Mouse (Mus musculus): ENCODE results near the gene Rwdd3.
A peak's percentile ranks its signal among the peaks of the same experiment; 100 is the strongest.

Rwdd3 gene

GRCm38 (mm10) chr3:121171243-121171871, at the start of gene Rwdd3:
TSS of gene Rwdd3 (minus strand) at chr3:121171695.
- DNase-seq (ENCODE audit: extremely low read depth, low read depth), result peak; percentile 94

GRCm38 (mm10) chr3:121217011-121217410, 45.5 kb upstream of the Rwdd3 start:
- DNase-seq (ENCODE audit: extremely low read depth, low read depth), result no peak

- no peak for DNase-seq (ENCODE audit: extremely low read depth, low read depth)
Observed at GRCm38 (mm10) chr3:121213501-121213900, 42.0 kb upstream of the Rwdd3 start.

- DNase-seq (ENCODE audit: extremely low read depth, low read depth), result no peak
Observed at GRCm38 (mm10) chr3:121212156-121212555, 40.7 kb upstream of the Rwdd3 start.

- DNase-seq (ENCODE audit: extremely low read depth, low read depth), result no peak
Observed at GRCm38 (mm10) chr3:121208994-121209393, 37.5 kb upstream of the Rwdd3 start.

- DNase-seq (ENCODE audit: extremely low read depth, low read depth), result no peak
Observed at GRCm38 (mm10) chr3:121206202-121206882, 34.8 kb upstream of the Rwdd3 start.

- no peak for DNase-seq (ENCODE audit: extremely low read depth, low read depth)
Observed at GRCm38 (mm10) chr3:121202638-121203037, 31.1 kb upstream of the Rwdd3 start.

GRCm38 (mm10) chr3:121201012-121201747, 29.7 kb upstream of the Rwdd3 start:
- DNase-seq (ENCODE audit: extremely low read depth, low read depth), result peak; percentile 100

- DNase-seq (ENCODE audit: extremely low read depth, low read depth), result no peak
Observed at GRCm38 (mm10) chr3:121189199-121189598, 17.7 kb upstream of the Rwdd3 start.

- DNase-seq (ENCODE audit: extremely low read depth, low read depth), result no peak
Observed at GRCm38 (mm10) chr3:121187510-121187909, 16.0 kb upstream of the Rwdd3 start.

- no peak for DNase-seq (ENCODE audit: extremely low read depth, low read depth)
Observed at GRCm38 (mm10) chr3:121186925-121187324, 15.4 kb upstream of the Rwdd3 start.

GRCm38 (mm10) chr3:121185197-121185596, 13.7 kb upstream of the Rwdd3 start:
- DNase-seq (ENCODE audit: extremely low read depth, low read depth), result no peak

- DNase-seq (ENCODE audit: extremely low read depth, low read depth), result no peak
Observed at GRCm38 (mm10) chr3:121176011-121176410, 4.5 kb upstream of the Rwdd3 start.

GRCm38 (mm10) chr3:121174248-121174945, 2.9 kb upstream of the Rwdd3 start:
- no peak for DNase-seq (ENCODE audit: extremely low read depth, low read depth)

GRCm38 (mm10) chr3:121172718-121173117, 1.2 kb upstream of the Rwdd3 start:
- DNase-seq (ENCODE audit: extremely low read depth, low read depth), result no peak

- DNase-seq (ENCODE audit: extremely low read depth, low read depth), result no peak
Observed at GRCm38 (mm10) chr3:121171872-121172265, 374 bp upstream of the Rwdd3 start.

- peak; percentile 54 for DNase-seq (ENCODE audit: extremely low read depth, low read depth)
Observed at GRCm38 (mm10) chr3:121170631-121171030, 864 bp downstream of the Rwdd3 start.

- DNase-seq (ENCODE audit: extremely low read depth, low read depth), result no peak
Observed at GRCm38 (mm10) chr3:121169092-121169942, 2.2 kb downstream of the Rwdd3 start.

GRCm38 (mm10) chr3:121168581-121168980, 2.9 kb downstream of the Rwdd3 start:
- no peak for DNase-seq (ENCODE audit: extremely low read depth, low read depth)

- peak; percentile 98 for DNase-seq (ENCODE audit: extremely low read depth, low read depth)
Observed at GRCm38 (mm10) chr3:121163271-121163819, 8.2 kb downstream of the Rwdd3 start.

All from MEL-GATA-1-ER (cell line).